Mouse (Mus musculus): ENCODE data around the gene Gm45713. TPM values are rescaled to one million over a fixed set of nuclear protein-coding genes. Genes with fewer than 3 reads are reported as not detected.
"Not testable (repeated sequence)": the region's sequence is repeated elsewhere in the genome, so short reads cannot be mapped to it uniquely, and the experiment has no call there.

The Gm45713 gene
- polyA plus RNA-seq (2012; ENCODE audit: insufficient read depth, insufficient read length, missing spikeins), result not detected in 2 replicates

DNA sequence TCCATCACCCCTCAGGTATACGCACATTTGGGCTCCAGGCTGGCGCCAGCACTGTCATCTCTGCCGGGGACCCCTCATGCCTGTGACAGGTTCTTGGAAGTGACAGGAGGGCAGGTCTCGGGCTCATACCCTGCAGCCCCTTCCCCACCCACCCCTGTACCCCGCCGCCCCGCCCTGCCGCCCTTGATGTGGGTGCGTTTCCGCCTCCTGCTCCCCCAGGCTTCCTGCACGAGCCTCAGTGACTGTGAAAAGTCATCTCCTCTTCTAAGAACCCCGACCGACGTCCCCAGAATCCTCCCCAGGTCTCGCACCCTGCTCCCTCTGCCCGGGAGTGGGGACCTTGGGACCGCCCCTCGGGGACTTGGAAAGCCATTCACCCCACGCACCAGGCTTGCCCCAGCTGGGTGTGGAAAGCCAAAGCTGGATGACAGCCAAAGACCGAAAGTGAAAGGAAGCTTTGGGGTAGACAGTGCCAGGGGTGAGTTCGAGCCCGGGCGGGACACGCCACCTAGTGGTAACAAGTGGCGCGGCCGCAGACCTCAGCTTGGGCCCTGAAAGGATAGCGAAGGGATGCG is at the start of gene Gm45713, which contains the start of gene Flt3l:
TSS of gene Gm45713 (minus strand) at position 239 of the 575 bp plus-strand sequence.
TSS of gene Flt3l (minus strand) at position 440 of the 575 bp plus-strand sequence.
- Histone ChIP-seq H3K4me1 (ENCODE audit: control insufficient read depth, insufficient read depth, insufficient read length, low read length) (0 out of 2 replicates have a peak, but pooled peaks cover 2% of the 10 kb centered on the region), H3K27ac (replicated peaks; ENCODE audit: low read depth, low read length) (peak within 1 kb of the TSS; percentile 80), H3K4me3 (ENCODE audit: insufficient read depth, low read depth, low read length) (peak within 1 kb of the TSS; percentile 69)

DNA sequence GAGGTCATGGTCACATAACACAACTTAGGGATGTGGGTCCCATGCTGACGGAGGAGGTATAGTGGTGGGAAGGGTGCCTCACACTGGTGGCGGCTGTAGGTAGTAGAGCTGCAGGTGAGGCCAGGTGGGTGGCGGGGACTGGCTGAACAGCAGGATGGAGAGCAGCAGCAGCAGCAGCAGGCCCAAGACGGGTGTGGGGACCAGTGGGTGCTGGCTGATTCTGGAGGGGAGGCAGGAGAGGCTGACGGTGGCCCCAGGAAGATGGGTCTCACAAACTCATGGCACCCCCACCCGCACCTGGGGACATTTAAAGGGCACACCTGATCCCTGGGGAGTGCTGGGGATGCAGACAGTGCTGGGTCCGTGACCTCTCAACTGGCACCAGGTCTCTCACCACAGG is 47.6 kb upstream of the Gm45713 start:
- Histone ChIP-seq H3K4me3 (ENCODE audit: insufficient read depth, low read depth, low read length) (no peak overlapping the region), H3K27ac (replicated peaks; ENCODE audit: low read depth, low read length) (no peak overlapping the region), H3K4me1 (ENCODE audit: control insufficient read depth, insufficient read depth, insufficient read length, low read length) (peaks cover 4% of the 10 kb centered on the region; the same call in 1 of the 2 replicates)

DNA sequence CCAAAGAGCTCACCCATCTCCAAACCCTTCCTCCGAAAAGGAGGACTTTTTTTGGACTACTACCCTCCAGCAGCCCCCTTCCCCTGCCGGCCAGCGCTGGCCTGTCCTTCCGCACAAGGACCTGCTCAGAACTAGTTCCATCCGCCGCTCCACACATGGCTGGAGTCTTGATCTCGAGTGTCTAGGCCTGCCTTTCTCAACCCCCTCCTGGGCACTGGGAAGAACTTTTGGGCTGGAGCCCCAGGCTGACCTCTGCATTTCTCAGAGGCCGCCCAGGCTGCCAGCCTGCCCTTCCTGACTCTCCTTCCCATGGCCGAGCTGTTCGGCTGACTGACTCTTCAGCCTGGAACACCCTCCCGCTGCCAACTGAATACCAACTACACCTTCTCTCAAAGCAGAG is 46.6 kb upstream of the Gm45713 start:
- Histone ChIP-seq H3K27ac (replicated peaks; ENCODE audit: low read depth, low read length) (no peak overlapping the region), H3K4me3 (ENCODE audit: insufficient read depth, low read depth, low read length) (peak overlapping the region; percentile 40), H3K4me1 (ENCODE audit: control insufficient read depth, insufficient read depth, insufficient read length, low read length) (peaks cover 4% of the 10 kb centered on the region; the same call in 1 of the 2 replicates)

DNA sequence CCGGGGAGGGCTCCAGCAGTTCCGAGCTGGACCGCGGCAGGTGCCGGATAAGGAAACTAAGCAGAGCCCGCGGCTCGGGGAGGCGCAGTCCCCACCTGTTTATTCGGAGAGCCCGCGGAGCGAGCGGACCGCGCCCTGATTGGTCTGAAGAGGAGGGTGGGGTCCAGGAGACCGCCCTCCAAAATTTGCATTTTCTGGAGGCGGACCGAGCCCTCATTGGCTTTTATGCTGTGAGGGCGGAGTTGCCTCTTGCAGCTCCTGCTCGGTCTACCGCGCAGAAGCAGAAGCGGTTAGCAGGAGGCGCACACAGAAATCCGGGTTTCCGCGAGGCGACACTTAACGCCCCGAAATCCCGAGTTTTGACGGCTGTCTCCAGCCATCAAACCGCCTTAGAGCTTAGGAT is 46.2 kb upstream of the Gm45713 start:
- Histone ChIP-seq H3K4me1 (ENCODE audit: control insufficient read depth, insufficient read depth, insufficient read length, low read length) (peaks cover 4% of the 10 kb centered on the region; the same call in 1 of the 2 replicates), H3K4me3 (ENCODE audit: insufficient read depth, low read depth, low read length) (peak overlapping the region; percentile 40), H3K27ac (replicated peaks; ENCODE audit: low read depth, low read length) (no peak overlapping the region)

DNA sequence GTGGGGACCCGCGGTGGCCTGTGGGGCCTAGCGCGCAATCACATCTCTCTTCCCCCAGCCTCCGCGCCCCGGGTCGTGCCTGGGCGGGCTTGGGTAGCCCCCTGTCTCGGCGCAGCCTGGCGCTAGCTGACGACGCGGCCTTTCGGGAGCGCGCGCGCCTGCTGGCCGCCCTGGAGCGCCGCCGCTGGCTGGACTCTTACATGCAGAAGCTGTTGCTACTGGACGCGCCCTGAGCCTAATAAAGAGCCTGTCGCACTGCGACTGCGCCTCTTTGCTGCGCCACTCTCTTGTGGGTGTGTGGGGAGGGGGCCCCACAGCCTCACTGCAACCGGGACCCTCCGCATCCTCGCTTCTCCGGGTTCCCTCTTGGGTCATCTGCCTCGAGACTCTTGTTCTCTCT is 45.5 kb upstream of the Gm45713 start:
- Histone ChIP-seq H3K27ac (replicated peaks; ENCODE audit: low read depth, low read length) (no peak overlapping the region), H3K4me1 (ENCODE audit: control insufficient read depth, insufficient read depth, insufficient read length, low read length) (peaks cover 4% of the 10 kb centered on the region; the same call in 1 of the 2 replicates), H3K4me3 (ENCODE audit: insufficient read depth, low read depth, low read length) (no peak overlapping the region)

DNA sequence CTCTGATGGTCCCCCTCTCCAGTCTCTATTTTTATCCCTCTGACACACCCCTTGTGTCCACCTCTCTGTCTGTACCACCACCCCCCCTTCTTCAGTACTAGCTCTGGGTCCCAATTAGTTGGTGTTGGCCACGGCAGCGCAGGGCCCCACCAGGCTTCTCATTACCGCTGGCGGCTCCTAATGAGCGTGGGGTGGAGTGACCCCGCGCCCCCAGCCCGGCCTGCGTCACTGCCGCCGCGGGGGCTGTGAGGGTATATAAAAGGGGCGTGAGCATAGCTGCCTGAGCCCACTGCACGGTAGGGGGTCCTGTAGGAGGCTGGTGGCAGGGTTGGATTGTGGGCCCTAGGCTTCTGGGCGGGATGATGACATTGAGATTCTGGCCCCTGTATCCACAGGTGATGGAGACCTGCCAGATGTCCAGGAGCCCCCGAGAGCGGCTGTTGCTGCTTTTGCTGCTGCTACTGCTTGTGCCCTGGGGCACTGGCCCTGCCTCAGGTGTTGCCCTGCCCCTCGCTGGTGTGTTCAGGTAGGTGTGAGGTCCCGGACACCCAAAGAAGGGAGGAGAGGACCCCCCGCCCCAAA is 45.0 kb upstream of the Gm45713 start, which contains the start of gene Pth2:
TSS of gene Pth2 (plus strand) at position 100 of the 582 bp plus-strand sequence.
- peaks cover 4% of the 10 kb centered on the region; the same call in 1 of the 2 replicates for H3K4me1 ChIP-seq (ENCODE audit: control insufficient read depth, insufficient read depth, insufficient read length, low read length)
- H3K27ac ChIP-seq (replicated peaks; ENCODE audit: low read depth, low read length), result no peak within 1 kb of the TSS
- no peak within 1 kb of the TSS for H3K4me3 ChIP-seq (ENCODE audit: insufficient read depth, low read depth, low read length)

DNA sequence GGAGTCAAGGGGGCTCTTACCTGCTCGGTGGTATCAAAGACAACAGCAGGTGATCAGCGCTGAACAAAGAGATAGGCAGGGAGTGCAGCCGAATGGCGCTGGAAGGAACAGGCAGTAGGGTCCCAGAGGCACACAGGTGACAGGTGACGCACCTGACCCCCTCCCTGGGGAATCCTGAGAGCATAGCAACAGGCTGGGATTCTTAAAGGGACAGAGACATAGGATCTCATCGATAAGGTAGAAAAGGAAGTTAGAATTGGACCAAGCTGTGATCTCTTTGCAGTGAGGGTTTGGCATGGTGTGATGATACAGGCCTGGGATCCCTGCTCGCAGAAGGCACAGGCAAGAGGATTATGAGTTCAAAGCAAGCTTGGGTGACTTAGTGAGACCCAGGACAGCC is 43.4 kb upstream of the Gm45713 start, which contains the start of gene Gfy:
TSS of gene Gfy (minus strand) at position 101 of the 400 bp plus-strand sequence.
- Histone ChIP-seq H3K27ac (replicated peaks; ENCODE audit: low read depth, low read length) (no peak within 1 kb of the TSS), H3K4me1 (ENCODE audit: control insufficient read depth, insufficient read depth, insufficient read length, low read length) (peaks cover 4% of the 10 kb centered on the region; the same call in 1 of the 2 replicates), H3K4me3 (ENCODE audit: insufficient read depth, low read depth, low read length) (no peak within 1 kb of the TSS)

DNA sequence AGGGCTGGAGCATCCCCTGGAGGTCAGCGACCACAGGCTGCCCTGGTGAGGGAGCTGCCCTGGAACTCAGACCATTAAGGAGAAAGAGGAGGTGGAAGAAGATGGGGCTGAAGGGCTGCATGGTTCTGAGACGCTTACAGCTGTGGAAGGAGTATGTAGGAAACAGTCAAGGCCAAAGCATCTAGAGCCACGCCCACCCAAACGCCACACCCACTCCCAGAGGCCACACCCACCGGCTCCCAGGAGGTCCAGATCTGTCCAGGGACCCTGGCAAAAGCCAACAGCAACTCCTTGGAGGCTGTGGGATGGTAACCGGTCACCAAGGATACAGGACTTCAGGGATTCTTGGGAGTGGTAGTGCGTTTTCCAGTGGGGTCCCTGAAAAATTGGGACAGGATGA is 42.5 kb upstream of the Gm45713 start:
- Histone ChIP-seq H3K4me3 (ENCODE audit: insufficient read depth, low read depth, low read length) (no peak overlapping the region), H3K27ac (replicated peaks; ENCODE audit: low read depth, low read length) (no peak overlapping the region)

DNA sequence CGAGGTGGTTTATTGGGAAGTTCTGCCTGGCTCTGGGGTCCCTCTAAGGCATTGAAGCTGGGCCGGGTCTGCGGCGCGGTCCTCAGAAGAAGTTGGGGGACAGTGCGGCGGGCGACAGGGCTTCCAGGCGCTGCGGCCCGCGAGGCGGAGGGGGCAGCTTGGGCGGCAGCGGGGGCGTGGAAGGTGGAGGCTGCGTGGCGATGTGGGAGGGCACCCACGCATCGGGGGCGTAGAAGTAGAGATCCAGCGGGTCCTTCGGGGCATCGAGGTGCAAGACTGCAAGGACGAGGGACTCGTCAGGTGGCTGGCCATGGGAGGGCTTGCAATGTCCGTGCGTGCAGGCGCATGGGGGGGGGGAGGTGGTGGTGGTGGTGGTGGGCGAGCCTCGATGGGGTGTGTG is 40.3 kb upstream of the Gm45713 start:
- Histone ChIP-seq H3K4me3 (ENCODE audit: insufficient read depth, low read depth, low read length) (no peak overlapping the region), H3K27ac (replicated peaks; ENCODE audit: low read depth, low read length) (no peak overlapping the region), H3K4me1 (ENCODE audit: control insufficient read depth, insufficient read depth, insufficient read length, low read length) (no peaks in the 10 kb centered on the region)

More for the DNA sequence above, 42.5 kb upstream of the Gm45713 start:
- peaks cover 4% of the 10 kb centered on the region; the same call in 1 of the 2 replicates for H3K4me1 ChIP-seq (ENCODE audit: control insufficient read depth, insufficient read depth, insufficient read length, low read length)

DNA sequence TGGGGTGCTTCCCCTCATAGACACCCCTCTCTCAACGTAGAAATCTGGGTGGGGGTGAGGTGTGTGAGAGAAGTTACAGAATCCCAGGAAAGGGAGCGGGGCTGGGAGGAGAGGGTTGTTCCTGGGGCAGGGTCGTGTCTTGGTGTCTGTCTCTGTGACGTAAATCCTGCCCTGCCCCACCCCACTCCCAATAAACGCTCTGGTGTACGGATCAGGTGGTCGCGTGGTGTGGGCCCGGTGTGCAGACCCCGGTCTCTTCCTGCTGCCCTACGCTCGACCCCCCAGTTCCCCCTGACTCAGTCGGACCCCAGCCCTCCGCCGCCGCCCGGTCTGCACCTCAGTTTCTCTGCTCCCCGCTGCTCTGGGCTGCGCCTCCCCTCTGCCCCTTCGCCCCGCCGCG is 39.9 kb upstream of the Gm45713 start:
- H3K4me3 ChIP-seq (ENCODE audit: insufficient read depth, low read depth, low read length), result no peak overlapping the region
- H3K4me1 ChIP-seq (ENCODE audit: control insufficient read depth, insufficient read depth, insufficient read length, low read length), result no peaks in the 10 kb centered on the region
- no peak overlapping the region for H3K27ac ChIP-seq (replicated peaks; ENCODE audit: low read depth, low read length)

DNA sequence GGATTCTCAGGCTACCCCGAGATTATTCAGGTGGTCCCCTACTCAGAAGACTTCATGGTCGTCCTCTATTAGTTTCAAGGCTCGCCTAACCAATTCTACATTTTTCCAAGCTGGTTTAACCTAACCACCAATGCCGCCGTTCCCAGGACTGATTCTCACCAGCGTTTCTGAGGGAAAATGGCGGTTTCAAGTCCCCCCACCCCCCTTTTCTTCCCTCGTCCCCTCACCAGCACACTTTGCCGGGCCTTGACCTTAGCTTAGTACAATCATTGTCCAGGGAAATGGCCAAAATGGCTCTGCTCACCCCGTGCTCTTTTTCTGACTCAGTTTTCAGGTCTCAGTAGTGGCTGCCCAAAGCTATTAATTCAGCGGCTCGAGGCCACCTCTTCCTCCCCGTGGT is 39.4 kb upstream of the Gm45713 start:
- no peak overlapping the region for H3K4me3 ChIP-seq (ENCODE audit: insufficient read depth, low read depth, low read length)
- H3K4me1 ChIP-seq (ENCODE audit: control insufficient read depth, insufficient read depth, insufficient read length, low read length), result no peaks in the 10 kb centered on the region
- H3K27ac ChIP-seq (replicated peaks; ENCODE audit: low read depth, low read length), result no peak overlapping the region

DNA sequence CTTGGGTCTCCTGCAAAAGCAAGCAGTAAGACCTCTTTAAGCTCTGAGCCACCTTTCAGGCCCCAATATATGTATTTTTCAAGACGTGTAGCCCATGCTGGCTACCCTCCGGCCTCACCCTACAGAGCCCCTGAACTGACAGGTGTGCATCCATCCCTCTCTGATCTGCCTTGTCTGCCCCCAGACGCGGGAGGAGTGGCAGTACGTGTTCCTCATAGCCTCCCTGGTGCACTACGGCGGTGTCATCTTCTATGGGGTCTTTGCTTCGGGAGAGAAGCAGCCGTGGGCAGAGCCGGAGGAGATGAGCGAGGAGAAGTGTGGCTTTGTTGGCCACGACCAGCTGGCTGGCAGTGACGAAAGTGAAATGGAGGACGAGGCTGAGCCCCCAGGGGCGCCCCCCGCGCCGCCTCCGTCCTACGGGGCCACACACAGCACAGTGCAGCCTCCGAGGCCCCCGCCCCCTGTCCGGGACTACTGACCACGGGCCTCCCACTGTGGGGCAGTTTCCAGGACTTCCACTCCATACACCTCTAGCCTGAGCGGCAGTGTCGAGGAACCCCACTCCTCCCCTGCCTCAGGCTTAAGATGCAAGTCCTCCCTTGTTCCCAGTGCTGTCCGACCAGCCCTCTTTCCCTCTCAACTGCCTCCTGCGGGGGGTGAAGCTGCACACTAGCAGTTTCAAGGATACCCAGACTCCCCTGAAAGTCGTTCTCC is 38.7 kb upstream of the Gm45713 start:
- Histone ChIP-seq H3K4me3 (ENCODE audit: insufficient read depth, low read depth, low read length) (no peak overlapping the region), H3K27ac (replicated peaks; ENCODE audit: low read depth, low read length) (no peak overlapping the region), H3K4me1 (ENCODE audit: control insufficient read depth, insufficient read depth, insufficient read length, low read length) (no peaks in the 10 kb centered on the region)

DNA sequence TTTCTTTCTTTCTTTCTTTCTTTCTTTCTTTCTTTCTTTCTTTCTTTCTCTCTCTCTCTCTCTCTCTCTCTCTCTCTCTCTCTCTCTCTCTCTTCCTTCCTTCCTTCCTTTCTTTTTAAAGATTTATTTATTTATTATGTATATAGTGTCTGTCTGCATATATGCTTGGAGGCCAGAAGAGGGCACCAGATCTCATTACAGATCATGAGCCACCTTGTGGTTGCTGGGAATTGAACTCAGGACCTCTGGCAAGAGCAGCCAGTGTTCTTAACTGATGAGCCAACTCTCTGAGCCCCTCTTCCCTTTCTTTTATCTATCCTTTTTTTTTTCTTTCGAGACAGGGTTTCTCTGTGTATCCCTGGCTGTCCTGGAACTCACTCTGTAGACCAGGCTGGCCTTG is 37.7 kb upstream of the Gm45713 start:
- H3K27ac ChIP-seq (replicated peaks; ENCODE audit: low read depth, low read length); H3K4me3 ChIP-seq (ENCODE audit: insufficient read depth, low read depth, low read length); H3K4me1 ChIP-seq (ENCODE audit: control insufficient read depth, insufficient read depth, insufficient read length, low read length): not testable (repeated sequence)

DNA sequence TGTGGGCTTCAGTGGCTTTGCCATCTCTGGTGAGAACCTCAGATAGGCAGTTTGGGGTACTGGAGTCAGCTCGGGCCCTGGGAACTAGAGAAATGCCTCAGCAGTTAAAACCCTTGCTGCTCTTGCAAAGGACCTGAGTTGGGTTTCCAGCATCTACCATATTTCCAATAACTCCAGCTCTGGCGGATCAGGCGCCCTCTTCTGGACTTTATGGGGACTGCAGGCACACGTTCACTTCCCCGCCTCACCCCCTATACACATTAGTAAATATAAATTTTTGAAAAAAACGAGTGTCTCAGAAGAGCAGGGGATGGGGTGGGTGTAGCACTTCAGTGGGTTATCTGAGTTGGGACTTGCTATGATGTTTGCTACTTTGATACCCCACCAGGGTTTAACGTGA is 36.9 kb upstream of the Gm45713 start:
- Histone ChIP-seq H3K4me1 (ENCODE audit: control insufficient read depth, insufficient read depth, insufficient read length, low read length) (no peaks in the 10 kb centered on the region; the same call in 1 of the 2 replicates), H3K4me3 (ENCODE audit: insufficient read depth, low read depth, low read length) (no peak overlapping the region), H3K27ac (replicated peaks; ENCODE audit: low read depth, low read length) (no peak overlapping the region)

DNA sequence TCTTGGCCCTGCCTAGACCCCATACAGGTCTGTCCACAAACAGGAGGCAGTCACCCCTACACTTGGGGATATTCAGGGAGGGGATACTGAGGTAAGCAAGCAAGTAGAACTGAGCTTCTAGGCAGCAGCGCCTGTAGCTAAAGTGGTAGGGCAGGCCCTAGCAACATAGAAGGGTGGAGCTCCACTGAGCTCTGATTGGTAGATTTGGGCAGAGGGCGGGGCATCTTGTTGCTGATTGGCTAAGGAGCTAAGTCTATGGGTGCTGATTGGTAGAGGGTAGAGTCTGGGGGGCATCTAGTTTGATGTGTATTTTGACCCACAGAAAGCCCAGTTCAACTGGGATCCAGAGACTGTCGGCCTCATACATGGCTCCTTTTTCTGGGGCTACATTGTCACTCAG is 33.5 kb upstream of the Gm45713 start:
- Histone ChIP-seq H3K27ac (replicated peaks; ENCODE audit: low read depth, low read length) (no peak overlapping the region), H3K4me3 (ENCODE audit: insufficient read depth, low read depth, low read length) (no peak overlapping the region), H3K4me1 (ENCODE audit: control insufficient read depth, insufficient read depth, insufficient read length, low read length) (no peaks in the 10 kb centered on the region; the same call in 1 of the 2 replicates)
